Mouse (Mus musculus) embryonic facial prominence, embryonic 11.5 days (tissue): Measurements from ENCODE around the gene Klhdc8a. TPM values are rescaled to one million over a fixed set of nuclear protein-coding genes. Genes with fewer than 3 reads are reported as not detected.

Experiments used
- ATAC-seq: fragments of 200-750 bp; cut with Nextera tagmentation; replicated peaks from 2 replicates; pipeline ENCODE4 v1.8.0; 2017; ENCODE audit warnings: low read depth; ENCODE audit not compliant: insufficient number of reproducible peaks, low FRiP score, low TSS enrichment
- DNase-seq: peaks from one replicate; pipeline ENCODE4 v3.0.0-alpha.2; 2015; ENCODE audit warnings: low spot score
- H3K27ac ChIP-seq: fragments of 300-500 bp; sonication (generic); replicated peaks from 2 replicates; pipeline ENCODE4 v1.5.1; 2014; ENCODE audit warnings: mild to moderate bottlenecking, low read depth, low read length, control low read depth
- H3K27me3 ChIP-seq: fragments of 300-500 bp; sonication (generic); 2 replicates; pipeline ENCODE4 v1.6.1; 2014; ENCODE audit warnings: mild to moderate bottlenecking, low read length, moderate library complexity, mixed read lengths; ENCODE audit not compliant: control insufficient read depth, insufficient read depth
- H3K36me3 ChIP-seq: fragments of 300-500 bp; sonication (generic); replicated peaks from 2 replicates; pipeline ENCODE4 v1.6.1; 2014; ENCODE audit warnings: low read depth, mild to moderate bottlenecking, low read length, moderate library complexity, mixed read lengths; ENCODE audit not compliant: control insufficient read depth, insufficient read depth
- H3K4me1 ChIP-seq: fragments of 300-500 bp; sonication (generic); 2 replicates; pipeline ENCODE4 v1.6.1; 2014; ENCODE audit warnings: low read length, mixed read lengths; ENCODE audit not compliant: control insufficient read depth, insufficient read depth
- H3K4me2 ChIP-seq: fragments of 300-500 bp; sonication (generic); 2 replicates; pipeline ENCODE4 v1.6.1; 2014; ENCODE audit warnings: low read depth, mild to moderate bottlenecking, control low read depth, low read length, moderate library complexity
- H3K4me3 ChIP-seq: fragments of 300-500 bp; sonication (generic); 2 replicates; pipeline ENCODE4 v1.5.1; 2014; ENCODE audit warnings: low read depth, low read length, control low read depth
- H3K9ac ChIP-seq: fragments of 300-500 bp; sonication (generic); replicated peaks from 2 replicates; pipeline ENCODE4 v1.6.1; 2014; ENCODE audit warnings: mild to moderate bottlenecking, control low read depth, low read length
- H3K9me3 ChIP-seq: fragments of 300-500 bp; sonication (generic); replicated peaks from 2 replicates; pipeline ENCODE4 v1.6.1; 2016; ENCODE audit warnings: mild to moderate bottlenecking, low read length, inconsistent platforms, mixed read lengths; ENCODE audit not compliant: control insufficient read depth
- WGBS: fragments of 180-500 bp; shearing (Covaris S2); extraction: QIAGEN DNeasy Blood & Tissue Kit; methylation state at CpG from one replicate; pipeline ENCODE4 v1.1.7; 2014; 5-methylcytosine and 5-hydroxymethylcytosine counted together
- polyA plus RNA-seq: library from polyadenylated mRNA; unstranded; fragments of >200 nt; fragmentation: Nextera tagmentation; extraction: Ambion mirVana; gene quantifications from 2 replicates; pipeline ENCODE4 v1.2.1, GENCODE M21; 2014

Gene Klhdc8a
- polyA plus RNA-seq, 1 experiment from 2014 or later, result 0.66 TPM

GRCm38 (mm10) chr1:132282177-132282536 is 16.3 kb upstream of the Klhdc8a start:
- Histone ChIP-seq H3K36me3 (no peaks in the 10 kb centered on the region), H3K4me1 (no peaks in the 10 kb centered on the region), H3K27ac (no peak overlapping the region), H3K4me2 (no peak overlapping the region), H3K9ac (no peak overlapping the region), H3K9me3 (no peaks in the 10 kb centered on the region), H3K27me3 (no peaks in the 10 kb centered on the region), H3K4me3 (no peak overlapping the region)
- ATAC-seq (0 out of 2 replicates have a peak, but pooled peaks have one; percentile 20), DNase-seq (no peak)
- WGBS, result 75% methylated on average over 2 of the region's 2 CpGs

GRCm38 (mm10) chr1:132283018-132283417 is 15.4 kb upstream of the Klhdc8a start:
- no peak overlapping the region for H3K9ac ChIP-seq
- H3K36me3 ChIP-seq, result no peaks in the 10 kb centered on the region
- no peak overlapping the region for H3K27ac ChIP-seq
- H3K9me3 ChIP-seq, result no peaks in the 10 kb centered on the region
- no peaks in the 10 kb centered on the region for H3K4me1 ChIP-seq
- WGBS, result 67% methylated on average over 13 of the region's 13 CpGs
- ATAC-seq (no peak; the same call in 1 of the 2 replicates), DNase-seq (no peak)
- no peak overlapping the region for H3K4me3 ChIP-seq
- no peaks in the 10 kb centered on the region for H3K27me3 ChIP-seq
- no peak overlapping the region for H3K4me2 ChIP-seq

- Histone ChIP-seq H3K4me1 (no peaks in the 10 kb centered on the region), H3K27ac (no peak overlapping the region), H3K4me3 (no peak overlapping the region), H3K9ac (no peak overlapping the region), H3K27me3 (no peaks in the 10 kb centered on the region), H3K4me2 (no peak overlapping the region), H3K9me3 (no peaks in the 10 kb centered on the region), H3K36me3 (no peaks in the 10 kb centered on the region)
- no peak for ATAC-seq
- no peak for DNase-seq
- 80% methylated on average over 1 of the region's 1 CpGs for WGBS
Measured at GRCm38 (mm10) chr1:132286735-132287134, 11.7 kb upstream of the Klhdc8a start.

GRCm38 (mm10) chr1:132287445-132287844 is 11.0 kb upstream of the Klhdc8a start:
- no peaks in the 10 kb centered on the region for H3K36me3 ChIP-seq
- WGBS, result 48% methylated on average over 2 of the region's 2 CpGs
- no peak overlapping the region for H3K27ac ChIP-seq
- DNase-seq (no peak), ATAC-seq (no peak)
- no peak overlapping the region for H3K4me2 ChIP-seq
- no peak overlapping the region for H3K4me3 ChIP-seq
- no peak overlapping the region for H3K9ac ChIP-seq
- no peaks in the 10 kb centered on the region for H3K27me3 ChIP-seq
- no peaks in the 10 kb centered on the region for H3K9me3 ChIP-seq
- H3K4me1 ChIP-seq, result peaks cover 4% of the 10 kb centered on the region; the same call in 1 of the 2 replicates

GRCm38 (mm10) chr1:132287991-132288451 is 10.4 kb upstream of the Klhdc8a start:
- DNase-seq (no peak), ATAC-seq (no peak)
- Histone ChIP-seq H3K36me3 (no peaks in the 10 kb centered on the region), H3K9ac (no peak overlapping the region), H3K4me2 (no peak overlapping the region), H3K27me3 (no peaks in the 10 kb centered on the region), H3K4me3 (no peak overlapping the region), H3K4me1 (peaks cover 5% of the 10 kb centered on the region; the same call in 1 of the 2 replicates), H3K27ac (no peak overlapping the region), H3K9me3 (no peaks in the 10 kb centered on the region)
- WGBS, result 16% methylated on average over 11 of the region's 11 CpGs

- Histone ChIP-seq H3K4me3 (no peak overlapping the region), H3K36me3 (no peaks in the 10 kb centered on the region), H3K27ac (no peak overlapping the region), H3K4me2 (no peak overlapping the region), H3K9me3 (no peaks in the 10 kb centered on the region), H3K27me3 (no peaks in the 10 kb centered on the region), H3K4me1 (peaks cover 5% of the 10 kb centered on the region; the same call in 1 of the 2 replicates), H3K9ac (no peak overlapping the region)
- WGBS, result 74% methylated on average over 6 of the region's 6 CpGs
- no peak for DNase-seq
- no peak for ATAC-seq
Measured at GRCm38 (mm10) chr1:132289965-132290364, 8.5 kb upstream of the Klhdc8a start.

- H3K27ac ChIP-seq, result no peak overlapping the region; the same call in 1 of the 2 replicates
- H3K27me3 ChIP-seq, result 0 out of 2 replicates have a peak, but pooled peaks cover 2% of the 10 kb centered on the region
- H3K9me3 ChIP-seq, result no peaks in the 10 kb centered on the region
- peaks cover 5% of the 10 kb centered on the region; the same call in 1 of the 2 replicates for H3K4me1 ChIP-seq
- 28% methylated on average over 11 of the region's 11 CpGs for WGBS
- no peak overlapping the region for H3K9ac ChIP-seq
- peak; percentile 36 for DNase-seq
- H3K4me2 ChIP-seq, result no peak overlapping the region
- no peak overlapping the region for H3K4me3 ChIP-seq
- no peaks in the 10 kb centered on the region for H3K36me3 ChIP-seq
- no peak; the same call in 1 of the 2 replicates for ATAC-seq
Measured at GRCm38 (mm10) chr1:132290921-132291675, 7.3 kb upstream of the Klhdc8a start.

GRCm38 (mm10) chr1:132291706-132292105 is 6.7 kb upstream of the Klhdc8a start:
- no peak overlapping the region for H3K4me3 ChIP-seq
- ATAC-seq (no peak; the same call in 1 of the 2 replicates), DNase-seq (no peak)
- no peak overlapping the region for H3K4me2 ChIP-seq
- H3K27ac ChIP-seq, result no peak overlapping the region
- 0 out of 2 replicates have a peak, but pooled peaks cover 2% of the 10 kb centered on the region for H3K27me3 ChIP-seq
- peaks cover 5% of the 10 kb centered on the region; the same call in 1 of the 2 replicates for H3K4me1 ChIP-seq
- 44% methylated on average over 4 of the region's 4 CpGs for WGBS
- no peaks in the 10 kb centered on the region for H3K9me3 ChIP-seq
- no peak overlapping the region for H3K9ac ChIP-seq
- no peaks in the 10 kb centered on the region for H3K36me3 ChIP-seq
